Mouse (Mus musculus): ENCODE data around the gene Itpr1. TPM values are rescaled to one million over a fixed set of nuclear protein-coding genes. Genes with fewer than 3 reads are reported as not detected.

Itpr1 gene
- total RNA-seq, 4 experiments from 2014 or later = 131 to 220 (median 161) TPM

DNA sequence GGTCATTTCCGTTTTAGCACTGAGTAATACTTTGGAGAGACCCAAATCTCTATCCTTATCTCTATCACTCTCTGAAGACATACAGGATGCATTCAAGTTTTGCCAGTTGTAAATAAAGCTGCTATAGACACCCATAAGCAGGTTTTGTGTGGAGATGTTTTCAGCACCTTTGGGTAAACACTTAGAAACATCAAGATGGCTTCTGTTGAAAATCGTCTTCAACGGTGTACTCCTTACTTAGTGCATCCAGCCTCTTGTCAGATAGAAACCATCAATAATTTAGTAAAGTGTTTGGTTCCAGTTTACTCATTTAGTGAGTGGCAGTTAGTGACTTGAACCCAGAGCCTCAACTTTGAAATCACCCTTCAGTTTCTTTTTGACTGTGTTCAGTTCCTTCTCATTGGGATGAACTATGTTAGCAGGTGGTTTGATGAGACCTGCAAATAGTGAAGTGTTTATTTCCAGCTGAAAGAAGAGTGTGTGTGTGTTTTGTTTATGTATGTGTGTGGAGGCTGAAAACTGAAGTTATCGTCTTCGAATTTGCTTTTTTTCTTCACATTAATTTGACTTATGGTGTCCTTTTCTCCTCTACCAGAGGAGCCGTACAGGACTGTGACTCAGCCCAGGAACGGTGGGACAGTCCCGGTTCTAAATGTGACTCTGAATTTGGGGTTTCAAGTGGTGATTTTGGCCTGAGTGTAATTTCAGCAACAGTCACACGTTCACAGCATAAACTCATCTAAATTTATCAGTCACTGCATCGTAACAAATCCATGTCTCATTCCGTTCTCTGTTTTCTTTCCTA is 66.1 kb downstream of the Itpr1 start:
- DNase-seq = no peak

DNA sequence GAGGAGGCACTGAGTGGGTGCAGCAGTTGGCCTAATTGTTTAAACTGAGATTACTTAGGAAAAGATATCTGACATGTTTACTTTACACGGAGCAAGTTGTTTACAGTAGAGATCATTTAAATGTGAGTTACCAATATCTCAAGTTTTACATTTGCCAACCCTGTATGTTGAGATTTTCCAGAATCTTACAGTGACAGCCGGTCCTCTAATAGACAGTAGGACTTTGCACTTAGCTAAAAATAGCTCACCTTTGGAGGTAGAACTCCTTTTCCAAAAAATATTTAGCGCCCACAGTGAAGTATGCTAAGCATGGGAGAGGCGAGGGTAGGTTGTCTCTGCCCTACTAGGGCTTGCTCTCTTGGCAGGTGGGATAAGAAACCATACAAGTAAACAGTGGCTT is 69.2 kb downstream of the Itpr1 start:
- DNase-seq = no peak

GRCm38 (mm10) chr6:108282621-108283020 is 69.7 kb downstream of the Itpr1 start:
- no peak for DNase-seq

DNA sequence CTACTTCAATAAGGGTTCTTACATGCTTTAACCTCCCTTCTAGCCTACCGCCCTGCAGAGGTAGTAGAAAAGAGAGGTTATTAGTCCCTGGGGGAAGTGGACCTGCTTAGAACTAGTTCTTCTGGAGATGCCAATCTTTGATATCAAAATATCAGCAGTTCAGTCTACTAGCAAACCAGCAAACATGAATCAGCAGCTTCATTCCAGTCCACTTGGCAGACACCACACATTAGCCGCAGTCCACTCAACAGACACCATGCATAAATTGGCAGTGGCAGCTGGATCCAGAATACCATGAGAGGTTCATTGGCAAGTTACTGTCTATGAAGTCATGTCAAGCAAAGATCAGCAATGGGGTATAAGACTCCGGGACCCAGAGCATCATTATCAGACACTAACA is 71.8 kb downstream of the Itpr1 start:
- no peak for DNase-seq

- no peak for DNase-seq
Measured at GRCm38 (mm10) chr6:108288979-108289378, 76.1 kb downstream of the Itpr1 start.

DNA sequence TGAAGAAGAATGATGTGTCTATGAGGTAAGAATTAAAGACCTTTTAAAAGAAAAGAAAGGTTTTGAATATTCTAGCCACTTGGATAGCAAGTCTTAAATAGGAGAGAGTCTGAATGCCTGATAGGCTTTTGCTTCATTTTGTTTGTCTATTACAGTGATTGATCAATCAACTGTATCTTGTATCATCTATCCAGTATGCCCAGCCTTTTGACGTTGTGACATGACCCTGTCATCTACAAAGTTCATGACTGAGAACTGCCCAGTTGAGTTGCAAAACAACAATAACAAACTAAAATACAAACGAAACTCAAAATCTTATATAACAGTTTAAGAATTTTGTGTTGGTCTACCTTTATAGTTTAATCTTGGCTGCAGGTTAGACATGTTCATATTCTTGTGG is 78.1 kb downstream of the Itpr1 start:
- DNase-seq = no peak

- no peak for DNase-seq
Measured at GRCm38 (mm10) chr6:108291556-108291955, 78.7 kb downstream of the Itpr1 start.

- no peak for DNase-seq
Measured at GRCm38 (mm10) chr6:108301856-108302255, 89.0 kb downstream of the Itpr1 start.

DNA sequence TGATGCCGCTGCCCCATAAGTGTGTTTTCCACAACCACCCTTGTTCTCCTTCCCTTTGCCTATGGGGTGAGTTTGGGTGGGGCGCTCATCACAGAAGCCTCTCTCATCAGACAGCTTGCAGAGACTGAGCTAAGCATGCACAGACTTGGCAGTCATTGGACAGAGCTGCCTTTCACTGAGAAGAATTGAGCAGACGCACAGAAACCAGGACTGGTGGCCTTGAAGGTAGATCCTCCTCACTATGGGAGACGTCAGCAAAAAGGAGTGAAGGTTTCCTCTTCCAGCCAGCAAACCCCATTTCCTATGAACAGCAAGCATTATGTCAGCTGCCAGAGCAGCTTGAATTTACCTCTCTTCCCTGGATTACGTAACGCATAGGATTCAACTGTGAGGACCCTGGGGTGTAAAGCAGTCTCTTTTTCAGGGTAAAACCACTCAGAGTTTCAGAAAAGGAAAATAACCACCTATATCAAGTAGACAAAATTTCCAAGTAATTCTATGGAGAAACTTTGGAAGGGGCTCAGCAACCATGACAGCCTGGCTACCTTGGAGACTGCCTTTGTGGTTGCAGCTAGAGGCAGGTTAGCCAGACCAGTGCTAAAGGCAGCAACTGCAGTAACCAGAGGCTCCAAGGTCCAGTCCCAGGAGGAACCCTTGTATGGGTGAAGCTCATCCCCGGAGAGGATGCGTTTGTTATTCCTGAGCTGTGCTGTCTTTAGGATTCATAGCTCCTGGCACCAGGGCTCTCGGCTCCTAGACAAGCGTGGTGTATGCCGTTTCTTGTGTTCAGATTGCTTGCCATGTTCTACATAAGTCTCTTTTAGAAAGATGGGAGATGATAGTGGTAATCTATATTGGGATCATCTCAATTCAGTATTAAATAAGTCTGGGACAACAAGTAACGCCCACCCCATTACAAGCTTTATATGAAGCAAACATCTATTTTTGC is 91.0 kb downstream of the Itpr1 start:
- DNase-seq = no peak

DNA sequence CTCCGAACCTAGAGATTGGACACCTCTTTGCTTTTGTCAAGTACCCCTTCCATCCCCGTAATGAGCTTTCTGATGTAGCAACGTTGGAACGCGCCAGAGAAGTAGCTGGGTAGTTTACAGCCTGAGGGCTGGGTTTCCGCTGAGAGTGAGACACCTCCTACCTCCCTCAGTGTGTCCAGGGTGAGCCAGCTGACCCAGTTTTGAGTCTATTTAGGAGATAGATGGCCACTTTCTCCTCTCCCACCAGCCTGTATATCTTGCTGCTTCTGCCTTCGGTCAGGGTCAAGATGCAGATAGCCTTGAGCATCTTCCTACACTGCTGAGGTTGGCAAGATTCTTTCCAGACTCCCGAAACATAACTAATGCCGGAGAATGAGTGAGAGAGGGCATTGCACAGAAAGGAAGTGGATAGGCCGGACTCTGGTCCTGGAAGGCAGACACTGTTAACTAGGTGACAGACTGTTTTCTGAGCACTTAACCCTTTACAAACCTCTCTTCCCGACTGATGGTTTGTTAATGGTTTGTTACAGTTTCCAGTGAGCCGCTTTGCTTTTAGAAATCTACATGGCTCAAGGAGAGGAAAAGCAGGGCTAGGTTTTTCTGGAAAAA is 92.4 kb downstream of the Itpr1 start:
- no peak for DNase-seq

DNA sequence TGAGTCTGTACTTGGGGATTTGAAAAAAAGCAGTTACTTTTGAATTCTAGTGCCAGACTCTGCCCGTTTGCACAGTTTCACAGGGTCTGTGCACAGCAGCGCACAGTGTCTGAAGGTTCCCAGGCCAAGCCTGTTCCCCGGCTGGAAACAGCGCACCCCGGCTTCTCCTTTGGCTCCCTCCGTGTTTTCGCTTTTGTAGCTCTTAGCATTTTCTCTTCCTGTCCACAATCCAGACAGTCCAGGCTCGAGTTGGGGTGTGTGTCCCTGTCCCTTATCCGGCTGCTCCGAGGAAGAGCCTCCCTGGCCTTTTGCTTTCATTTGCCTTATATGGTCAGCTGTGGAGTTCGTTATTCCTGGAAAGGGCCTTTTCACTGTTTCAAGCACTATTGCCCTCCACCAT is 93.3 kb downstream of the Itpr1 start:
- DNase-seq = peak; percentile 61

DNA sequence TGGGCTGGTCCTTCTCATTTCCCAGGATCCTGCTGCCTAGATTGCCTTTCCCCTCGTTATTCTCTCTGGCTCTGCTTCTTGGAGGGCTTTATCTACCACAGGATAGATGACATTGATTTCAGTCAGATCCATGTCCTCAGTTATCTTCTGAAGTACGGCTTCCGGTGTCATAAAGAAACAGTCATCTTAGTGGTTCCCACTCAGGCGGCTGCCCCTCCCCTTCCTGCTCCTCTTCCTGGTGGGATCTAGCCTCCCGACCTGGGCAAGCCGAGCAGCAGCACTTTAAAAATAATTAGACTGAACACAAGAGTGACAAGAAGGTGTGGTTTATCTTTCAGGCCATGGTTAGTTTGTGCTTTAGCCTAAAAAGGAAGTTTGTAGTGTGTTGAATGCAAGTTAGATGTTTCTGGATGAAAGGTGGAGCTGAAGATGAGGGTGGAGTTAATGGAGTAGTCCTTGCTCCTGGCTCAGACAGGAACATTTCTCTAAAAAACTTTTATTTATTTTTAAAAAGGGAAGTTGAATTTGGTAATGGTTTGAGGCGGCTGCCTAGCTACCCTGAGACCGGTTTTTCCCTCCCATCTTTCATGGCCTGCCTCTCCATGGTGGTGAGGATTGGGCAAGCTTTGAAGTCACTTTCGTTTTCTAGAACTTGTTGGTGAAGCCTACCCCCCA is 94.2 kb downstream of the Itpr1 start:
- DNase-seq = no peak

- no peak for DNase-seq
Measured at GRCm38 (mm10) chr6:108307770-108308169, 94.9 kb downstream of the Itpr1 start.

- DNase-seq = no peak
Measured at GRCm38 (mm10) chr6:108309391-108310182, 96.7 kb downstream of the Itpr1 start.

- DNase-seq = no peak
Measured at GRCm38 (mm10) chr6:108313056-108313455, 100.2 kb downstream of the Itpr1 start.

DNA sequence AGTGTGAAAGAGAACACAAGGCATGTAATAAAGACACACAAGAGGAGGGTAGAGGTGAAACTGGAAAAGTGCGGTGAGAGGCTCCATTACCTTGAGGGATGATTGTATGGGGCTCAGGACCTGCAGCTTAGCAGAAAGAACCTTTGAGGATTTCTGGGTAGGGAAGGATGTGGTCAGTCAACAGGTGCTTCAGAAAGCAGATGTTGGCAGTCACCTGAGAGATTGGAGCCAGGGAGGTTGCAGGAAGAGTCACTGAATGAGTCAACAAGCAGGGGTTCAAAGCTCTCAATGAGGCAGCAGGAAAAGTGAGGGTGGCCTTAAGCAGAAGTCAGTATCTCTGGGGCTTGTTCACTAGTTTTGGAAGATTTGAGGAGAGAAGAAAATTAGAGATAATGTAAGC is 101.1 kb downstream of the Itpr1 start:
- no peak for DNase-seq

DNA sequence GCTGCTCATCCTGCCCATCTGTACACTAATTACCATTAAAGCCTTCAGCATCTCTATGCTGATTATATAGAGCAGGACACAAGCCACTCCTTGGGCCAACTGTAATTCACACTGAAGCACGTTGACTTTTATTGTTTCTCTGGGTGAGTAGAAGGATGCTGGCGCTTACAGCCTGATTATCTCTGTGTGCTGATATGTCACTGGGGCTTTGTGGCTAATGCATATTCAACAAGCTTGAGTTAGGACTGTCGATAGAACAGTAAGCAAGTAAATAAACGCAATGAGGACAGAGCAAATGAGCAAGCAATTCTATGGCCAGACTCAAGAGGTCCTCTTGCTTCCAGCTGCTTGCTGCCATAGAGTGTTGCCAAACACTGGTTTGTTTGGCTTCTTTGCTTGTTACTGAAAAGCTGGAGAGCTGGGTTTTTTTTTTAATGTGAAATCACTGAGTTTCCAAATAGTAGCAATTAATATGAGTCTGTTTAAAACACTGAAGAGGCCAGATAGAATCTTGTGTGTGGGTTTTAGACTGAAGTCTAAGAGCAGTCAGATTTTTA is 103.5 kb downstream of the Itpr1 start:
- DNase-seq = no peak

GRCm38 (mm10) chr6:108316951-108317350 is 104.1 kb downstream of the Itpr1 start:
- no peak for DNase-seq

DNA sequence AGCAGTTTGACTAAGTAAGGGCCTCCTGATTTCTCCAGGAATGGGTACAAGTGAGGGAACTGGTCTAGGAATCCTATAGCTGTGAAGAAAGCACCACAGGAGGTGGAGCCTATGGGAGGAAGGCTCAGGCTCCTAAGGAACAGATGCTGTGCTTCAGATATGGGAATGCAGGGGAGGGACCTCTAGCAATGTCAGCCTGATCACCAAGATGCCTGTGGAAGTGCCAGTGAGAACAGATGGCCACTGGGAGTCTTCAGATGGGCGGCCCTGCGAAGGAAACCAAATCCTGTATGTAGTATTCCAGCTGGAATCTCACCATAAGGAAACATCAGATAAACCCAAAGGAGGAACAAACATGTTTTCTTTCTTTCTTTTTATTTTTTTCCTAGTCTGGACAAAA is 108.8 kb downstream of the Itpr1 start:
- no peak for DNase-seq

DNA sequence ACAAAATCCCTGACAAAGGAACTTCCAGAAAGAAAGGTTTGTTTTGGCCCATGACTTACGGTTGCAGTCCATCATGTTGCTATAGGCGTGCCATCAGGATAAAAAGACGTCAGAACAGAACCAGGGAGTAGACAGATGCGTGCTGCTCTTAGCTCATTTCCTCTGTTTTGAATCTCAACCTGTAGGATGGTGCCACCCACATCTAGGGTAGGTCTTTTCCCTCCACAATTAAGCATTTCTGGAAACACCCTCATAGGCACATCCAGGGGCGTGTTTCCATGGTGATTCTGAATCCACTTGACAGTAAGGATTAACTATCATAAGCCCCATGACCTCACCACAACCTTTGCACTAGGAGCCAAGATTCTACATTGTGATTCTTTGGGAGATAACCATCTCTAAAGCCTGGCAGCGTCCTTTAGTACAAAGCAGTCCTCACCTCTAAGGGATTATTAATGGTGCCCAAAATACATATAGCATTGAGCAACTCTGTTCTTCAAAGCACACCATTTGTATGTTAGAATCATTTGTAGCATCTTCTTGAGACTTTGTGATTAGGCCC is 111.6 kb downstream of the Itpr1 start:
- no peak for DNase-seq

DNA sequence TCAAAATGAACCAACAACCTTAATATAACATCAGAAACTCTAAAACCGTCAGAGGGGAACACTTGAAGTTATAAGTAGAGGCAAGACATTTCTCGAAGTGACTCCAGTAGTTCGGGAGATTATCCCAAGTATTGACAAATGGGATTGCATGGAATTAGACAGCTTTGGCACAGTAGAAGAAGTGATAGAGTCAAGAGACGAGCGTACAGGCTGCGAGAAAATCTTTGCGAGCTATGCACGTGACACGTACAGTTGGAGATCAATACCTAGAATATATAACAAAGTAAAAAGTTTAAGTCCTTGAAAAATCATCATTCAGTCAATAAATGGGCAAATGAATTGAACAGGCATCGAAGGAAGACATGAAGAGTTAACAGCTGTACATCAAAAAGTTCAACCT is 112.5 kb downstream of the Itpr1 start:
- DNase-seq = no peak

Measured in adrenal gland, adult 8-10 months (tissue).